ENCODE assay signal across 18 mouse cellular contexts in genomic region chr11:41690682-41691081, GRCm38 (mm10).
"Had no signal": no experiment of that assay in that cellular context is flagged by ENCODE, and none has a peak within 500 bp of the region (broad histone marks: within the 10 kb centered on the region; RNA-seq: fewer than 3 reads in every experiment).

No protein-coding gene starts in this region.

- ATAC-seq: liver, postnatal 0 days; lung, postnatal 0 days had no signal

- H3K36me3 ChIP-seq: liver, embryonic 15.5 days; lung, embryonic 15.5 days; midbrain, embryonic 12.5 days; neural tube, embryonic 13.5 days; stomach, embryonic 15.5 days had no signal

- H3K4me1 ChIP-seq: liver, embryonic 15.5 days; lung, embryonic 15.5 days; megakaryocyte, embryonic 14.5 days; midbrain, embryonic 12.5 days; neural tube, embryonic 13.5 days; stomach, embryonic 15.5 days had no signal

- H3K4me2 ChIP-seq: liver, embryonic 15.5 days; lung, embryonic 15.5 days; midbrain, embryonic 12.5 days; neural tube, embryonic 13.5 days; stomach, embryonic 15.5 days had no signal

- H3K4me3 ChIP-seq: liver, embryonic 15.5 days; lung, embryonic 15.5 days; megakaryocyte, embryonic 14.5 days; midbrain, embryonic 12.5 days; neural tube, embryonic 13.5 days; stomach, embryonic 15.5 days had no signal

- H3K27ac ChIP-seq: liver, embryonic 15.5 days; lung, embryonic 15.5 days; macrophage; midbrain, embryonic 12.5 days; neural tube, embryonic 13.5 days; stomach, embryonic 15.5 days; stomach, postnatal 0 days had no signal

- DNase-seq: liver, postnatal 0 days; lung, adult 2 months; lung, postnatal 14 days; lung, postnatal 36 days; midbrain, embryonic 14.5 days; right cerebral cortex, postnatal 14 days; thymus, adult 2 months; thymus, postnatal 25 days; thymus, postnatal 4 days had no signal

- H3K9ac ChIP-seq: liver, embryonic 15.5 days; liver, postnatal 0 days; lung, embryonic 15.5 days; midbrain, embryonic 12.5 days; neural tube, embryonic 13.5 days; stomach, embryonic 15.5 days had no signal

- H3K9me3 ChIP-seq: liver, embryonic 15.5 days; lung, embryonic 15.5 days; megakaryocyte, embryonic 14.5 days; midbrain, embryonic 12.5 days; neural tube, embryonic 13.5 days; stomach, embryonic 15.5 days had no signal

- H3K27me3 ChIP-seq: liver, embryonic 15.5 days; lung, embryonic 15.5 days; megakaryocyte, embryonic 14.5 days; midbrain, embryonic 12.5 days; neural tube, embryonic 13.5 days; stomach, embryonic 15.5 days had no signal
